Mouse (Mus musculus) neural tube, embryonic 15.5 days (tissue): ENCODE results near the gene Miga1. TPM values are rescaled to one million over a fixed set of nuclear protein-coding genes. Genes with fewer than 3 reads are reported as not detected.

Experiments used
- ATAC-seq: fragments of 200-750 bp; cut with Nextera tagmentation; 2 replicates; pipeline ENCODE4 v1.8.0; 2017; ENCODE audit warnings: mild to moderate bottlenecking, moderate TSS enrichment, moderate library complexity; ENCODE audit not compliant: low FRiP score
- H3K27ac ChIP-seq: fragments of 300-500 bp; sonication (generic); replicated peaks from 2 replicates; pipeline ENCODE4 v1.5.1; 2015; ENCODE audit warnings: mild to moderate bottlenecking, inconsistent platforms
- H3K27me3 ChIP-seq: fragments of 300-500 bp; sonication (generic); replicated peaks from 2 replicates; pipeline ENCODE4 v1.6.1; 2015; ENCODE audit warnings: inconsistent platforms
- H3K36me3 ChIP-seq: fragments of 300-500 bp; sonication (generic); 2 replicates; pipeline ENCODE4 v1.6.1; 2015; ENCODE audit warnings: inconsistent platforms
- H3K4me1 ChIP-seq: fragments of 300-500 bp; sonication (generic); 2 replicates; pipeline ENCODE4 v1.6.1; 2015; ENCODE audit warnings: inconsistent platforms
- H3K4me2 ChIP-seq: fragments of 300-500 bp; sonication (generic); 2 replicates; pipeline ENCODE4 v1.6.1; 2015; ENCODE audit warnings: inconsistent platforms, mild to moderate bottlenecking, moderate library complexity
- H3K4me3 ChIP-seq: fragments of 300-500 bp; sonication (generic); replicated peaks from 2 replicates; pipeline ENCODE4 v1.5.1; 2015; ENCODE audit warnings: mild to moderate bottlenecking, inconsistent platforms
- H3K9ac ChIP-seq: fragments of 300-500 bp; sonication (generic); replicated peaks from 2 replicates; pipeline ENCODE4 v1.6.1; 2015; ENCODE audit warnings: mild to moderate bottlenecking, inconsistent platforms
- H3K9me3 ChIP-seq: fragments of 300-500 bp; sonication (generic); replicated peaks from 2 replicates; pipeline ENCODE4 v1.6.1; 2016; ENCODE audit warnings: inconsistent platforms
- WGBS: fragments of 180-500 bp; shearing (Covaris S2); methylation state at CpG from one replicate; pipeline ENCODE4 v1.1.7; 2015; ENCODE audit warnings: mixed read lengths; 5-methylcytosine and 5-hydroxymethylcytosine counted together
- polyA plus RNA-seq: library from polyadenylated mRNA; unstranded; fragments of >200 nt; fragmentation: Nextera tagmentation; extraction: Ambion mirVana; gene quantifications from 2 replicates; pipeline ENCODE4 v1.2.1, GENCODE M21; 2015

The Miga1 gene
- polyA plus RNA-seq = 16.8 and 17.3 TPM in 2 replicates

- Histone ChIP-seq H3K4me2 (peak within 1 kb of the TSS; percentile 63), H3K9ac (peak within 1 kb of the TSS; percentile 61), H3K9me3 (no peaks in the 10 kb centered on the region), H3K36me3 (peaks cover 28% of the 10 kb centered on the region), H3K27ac (peak within 1 kb of the TSS; percentile 79), H3K4me3 (peak within 1 kb of the TSS; percentile 73), H3K4me1 (peaks cover 13% of the 10 kb centered on the region), H3K27me3 (no peaks in the 10 kb centered on the region)
- 4% methylated on average over 54 of the region's 54 CpGs for WGBS
- ATAC-seq = peak; percentile 96
Measured at GRCm38 (mm10) chr3:152339862-152340557, at the start of gene Miga1. Gene Miga1, minus strand, starts transcription at chr3:152340407.

- Histone ChIP-seq H3K27me3 (no peaks in the 10 kb centered on the region), H3K4me1 (no peaks in the 10 kb centered on the region), H3K4me3 (no peak overlapping the region), H3K27ac (no peak overlapping the region), H3K4me2 (no peak overlapping the region), H3K9me3 (no peaks in the 10 kb centered on the region), H3K36me3 (peaks cover 62% of the 10 kb centered on the region), H3K9ac (no peak overlapping the region)
- no peak for ATAC-seq
- WGBS = 75% methylated on average over 11 of the region's 11 CpGs
Measured at GRCm38 (mm10) chr3:152384106-152384505, 43.9 kb upstream of the Miga1 start.

GRCm38 (mm10) chr3:152376063-152376462 is 35.9 kb upstream of the Miga1 start:
- no peaks in the 10 kb centered on the region for H3K4me1 ChIP-seq
- H3K4me3 ChIP-seq = no peak overlapping the region
- H3K9ac ChIP-seq = no peak overlapping the region
- peaks cover 83% of the 10 kb centered on the region for H3K36me3 ChIP-seq
- no peaks in the 10 kb centered on the region for H3K27me3 ChIP-seq
- H3K4me2 ChIP-seq = no peak overlapping the region
- H3K27ac ChIP-seq = no peak overlapping the region
- no peak for ATAC-seq
- no peaks in the 10 kb centered on the region for H3K9me3 ChIP-seq
- WGBS = 89% methylated on average over 4 of the region's 4 CpGs

GRCm38 (mm10) chr3:152364181-152364580 is 24.0 kb upstream of the Miga1 start:
- no peak for ATAC-seq
- no peak overlapping the region for H3K9ac ChIP-seq
- no peaks in the 10 kb centered on the region for H3K27me3 ChIP-seq
- no peak overlapping the region for H3K4me3 ChIP-seq
- 0 out of 2 replicates have a peak, but pooled peaks cover 1% of the 10 kb centered on the region for H3K4me1 ChIP-seq
- H3K36me3 ChIP-seq = peaks cover 88% of the 10 kb centered on the region
- WGBS = 97% methylated on average over 2 of the region's 2 CpGs
- no peaks in the 10 kb centered on the region for H3K9me3 ChIP-seq
- no peak overlapping the region for H3K27ac ChIP-seq
- no peak overlapping the region for H3K4me2 ChIP-seq

- H3K27me3 ChIP-seq = no peaks in the 10 kb centered on the region
- H3K4me3 ChIP-seq = no peak overlapping the region
- no peak for ATAC-seq
- H3K4me2 ChIP-seq = no peak overlapping the region
- H3K9ac ChIP-seq = no peak overlapping the region
- no peaks in the 10 kb centered on the region for H3K9me3 ChIP-seq
- no peak overlapping the region for H3K27ac ChIP-seq
- peaks cover 50% of the 10 kb centered on the region for H3K36me3 ChIP-seq
- peaks cover 8% of the 10 kb centered on the region; the same call in 1 of the 2 replicates for H3K4me1 ChIP-seq
- WGBS = 92% methylated on average over 7 of the region's 7 CpGs
Measured at GRCm38 (mm10) chr3:152359151-152359550, 18.9 kb upstream of the Miga1 start.

GRCm38 (mm10) chr3:152356751-152357150 is 16.5 kb upstream of the Miga1 start:
- 85% methylated on average over 9 of the region's 9 CpGs for WGBS
- Histone ChIP-seq H3K9ac (no peak overlapping the region), H3K4me2 (no peak overlapping the region), H3K4me3 (no peak overlapping the region), H3K27me3 (no peaks in the 10 kb centered on the region), H3K4me1 (peaks cover 20% of the 10 kb centered on the region), H3K36me3 (peaks cover 26% of the 10 kb centered on the region), H3K9me3 (no peaks in the 10 kb centered on the region), H3K27ac (no peak overlapping the region)
- no peak for ATAC-seq

GRCm38 (mm10) chr3:152355361-152355760 is 15.2 kb upstream of the Miga1 start:
- peaks cover 30% of the 10 kb centered on the region for H3K4me1 ChIP-seq
- no peak for ATAC-seq

GRCm38 (mm10) chr3:152353434-152354177 is 13.4 kb upstream of the Miga1 start:
- Histone ChIP-seq H3K36me3 (0 out of 2 replicates have a peak, but pooled peaks cover 1% of the 10 kb centered on the region), H3K4me3 (no peak overlapping the region), H3K9ac (no peak overlapping the region), H3K27me3 (no peaks in the 10 kb centered on the region), H3K9me3 (no peaks in the 10 kb centered on the region), H3K4me2 (no peak overlapping the region), H3K27ac (peak overlapping the region; percentile 37; the same call in 1 of the 2 replicates), H3K4me1 (peaks cover 38% of the 10 kb centered on the region)
- WGBS = 47% methylated on average over 10 of the region's 10 CpGs
- ATAC-seq = peak; percentile 14

More at GRCm38 (mm10) chr3:152355361-152355760, 15.2 kb upstream of the Miga1 start:
- no peaks in the 10 kb centered on the region for H3K9me3 ChIP-seq
- no peak overlapping the region for H3K9ac ChIP-seq
- no peak overlapping the region; the same call in 1 of the 2 replicates for H3K27ac ChIP-seq
- peaks cover 16% of the 10 kb centered on the region for H3K36me3 ChIP-seq
- no peaks in the 10 kb centered on the region for H3K27me3 ChIP-seq
- no peak overlapping the region for H3K4me3 ChIP-seq
- WGBS = 56% methylated on average over 5 of the region's 5 CpGs
- no peak overlapping the region for H3K4me2 ChIP-seq

- no peak for ATAC-seq
- H3K9ac ChIP-seq = no peak overlapping the region
- 87% methylated on average over 4 of the region's 4 CpGs for WGBS
- H3K4me2 ChIP-seq = no peak overlapping the region
- H3K27me3 ChIP-seq = no peaks in the 10 kb centered on the region
- no peak overlapping the region for H3K27ac ChIP-seq
- H3K4me3 ChIP-seq = no peak overlapping the region
- H3K4me1 ChIP-seq = peaks cover 49% of the 10 kb centered on the region
- no peaks in the 10 kb centered on the region for H3K36me3 ChIP-seq
- H3K9me3 ChIP-seq = no peaks in the 10 kb centered on the region
Measured at GRCm38 (mm10) chr3:152352289-152352688, 12.1 kb upstream of the Miga1 start.

GRCm38 (mm10) chr3:152350966-152351365 is 10.8 kb upstream of the Miga1 start:
- Histone ChIP-seq H3K4me3 (no peak overlapping the region), H3K4me2 (no peak overlapping the region), H3K27me3 (no peaks in the 10 kb centered on the region), H3K9me3 (no peaks in the 10 kb centered on the region), H3K27ac (no peak overlapping the region), H3K9ac (no peak overlapping the region), H3K4me1 (peaks cover 50% of the 10 kb centered on the region), H3K36me3 (no peaks in the 10 kb centered on the region)
- 83% methylated on average over 5 of the region's 5 CpGs for WGBS
- no peak for ATAC-seq

GRCm38 (mm10) chr3:152350431-152350830 is 10.2 kb upstream of the Miga1 start:
- no peak for ATAC-seq
- Histone ChIP-seq H3K9me3 (no peaks in the 10 kb centered on the region), H3K4me2 (no peak overlapping the region), H3K4me3 (no peak overlapping the region), H3K36me3 (no peaks in the 10 kb centered on the region), H3K27ac (no peak overlapping the region), H3K4me1 (peaks cover 51% of the 10 kb centered on the region), H3K27me3 (no peaks in the 10 kb centered on the region), H3K9ac (no peak overlapping the region)
- WGBS = 83% methylated on average over 3 of the region's 3 CpGs
